Comparison of ENCODE assay signal across 18 mouse cellular contexts in genomic region chr5:88835053-88835452, GRCm38 (mm10). TPM values are rescaled to one million over a fixed set of nuclear protein-coding genes. Genes with fewer than 3 reads are reported as not detected.
DNase-seq lines count a peak whose midpoint lies in the region; ATAC-seq and TF ChIP-seq lines count a peak whose summit lies in the region.
"Had no signal": no experiment of that assay in that cellular context is flagged by ENCODE, and none has a peak within 500 bp of the region (broad histone marks: within the 10 kb centered on the region; RNA-seq: fewer than 3 reads in every experiment).

No protein-coding gene starts in this region.

- H3K27ac ChIP-seq in kidney, embryonic 14.5 days (ENCODE audit: low read depth, low read length): no peak overlapping the region
- H3K27ac ChIP-seq in intestine, embryonic 15.5 days: no peak overlapping the region
- no peak overlapping the region for H3K27ac ChIP-seq in intestine, embryonic 16.5 days (ENCODE audit: low read length)
- no peak overlapping the region for H3K27ac ChIP-seq in stomach, postnatal 0 days (replicated peaks)
- H3K27ac ChIP-seq: embryonic facial prominence, embryonic 13.5 days; forebrain, embryonic 13.5 days; heart, adult 2 months; hindbrain, embryonic 10.5 days had no signal

- 78% methylated on average over 7 of the region's 7 CpGs for WGBS in kidney, embryonic 14.5 days
- 73% methylated on average over 7 of the region's 7 CpGs for WGBS in intestine, embryonic 15.5 days
- WGBS in intestine, embryonic 16.5 days: 72% methylated on average over 7 of the region's 7 CpGs
- WGBS in stomach, postnatal 0 days: 65% methylated on average over 7 of the region's 7 CpGs

- H3K4me2 ChIP-seq in kidney, embryonic 14.5 days (replicated peaks; ENCODE audit: low read depth, low read length): no peak overlapping the region
- H3K4me2 ChIP-seq in intestine, embryonic 15.5 days (replicated peaks): no peak overlapping the region
- H3K4me2 ChIP-seq in intestine, embryonic 16.5 days (ENCODE audit: low read depth, low read length): no peak overlapping the region
- no peak overlapping the region for H3K4me2 ChIP-seq in stomach, postnatal 0 days (replicated peaks; ENCODE audit: low read depth)
- H3K4me2 ChIP-seq: embryonic facial prominence, embryonic 13.5 days; forebrain, embryonic 13.5 days; heart, embryonic 12.5 days had no signal

- H3K27me3 ChIP-seq in kidney, embryonic 14.5 days (ENCODE audit: control insufficient read depth, insufficient read depth, low read length): no peaks in the 10 kb centered on the region
- H3K27me3 ChIP-seq in intestine, embryonic 15.5 days (replicated peaks): no peaks in the 10 kb centered on the region
- no peaks in the 10 kb centered on the region for H3K27me3 ChIP-seq in intestine, embryonic 16.5 days (replicated peaks; ENCODE audit: control insufficient read depth, insufficient read depth, low read length)
- H3K27me3 ChIP-seq in stomach, postnatal 0 days (ENCODE audit: control insufficient read depth, insufficient read depth, low read length): no peaks in the 10 kb centered on the region
- H3K27me3 ChIP-seq: embryonic facial prominence, embryonic 13.5 days; forebrain, embryonic 13.5 days; heart, embryonic 12.5 days had no signal

- H3K36me3 ChIP-seq in kidney, embryonic 14.5 days (ENCODE audit: control insufficient read depth, insufficient read depth, low read length): no peaks in the 10 kb centered on the region
- no peaks in the 10 kb centered on the region for H3K36me3 ChIP-seq in intestine, embryonic 15.5 days
- no peaks in the 10 kb centered on the region for H3K36me3 ChIP-seq in intestine, embryonic 16.5 days (ENCODE audit: control insufficient read depth, insufficient read depth, low read length)
- H3K36me3 ChIP-seq in stomach, postnatal 0 days (ENCODE audit: control insufficient read depth, insufficient read depth, low read length): no peaks in the 10 kb centered on the region
- H3K36me3 ChIP-seq: embryonic facial prominence, embryonic 13.5 days; heart, embryonic 12.5 days; hindbrain, embryonic 10.5 days had no signal

- no peak for TF ChIP-seq CTCF in stomach, postnatal 0 days (IDR thresholded peaks at IDR 0.05; ENCODE audit: low read depth)

- no peaks in the 10 kb centered on the region for H3K4me1 ChIP-seq in kidney, embryonic 14.5 days (ENCODE audit: control insufficient read depth, insufficient read depth, low read length)
- H3K4me1 ChIP-seq in intestine, embryonic 15.5 days (replicated peaks): no peaks in the 10 kb centered on the region
- no peaks in the 10 kb centered on the region for H3K4me1 ChIP-seq in intestine, embryonic 16.5 days (ENCODE audit: control insufficient read depth, insufficient read depth, low read length)
- no peaks in the 10 kb centered on the region for H3K4me1 ChIP-seq in stomach, postnatal 0 days (replicated peaks; ENCODE audit: control insufficient read depth, insufficient read depth)
- H3K4me1 ChIP-seq: embryonic facial prominence, embryonic 13.5 days; hindbrain, embryonic 10.5 days had no signal

- no peaks in the 10 kb centered on the region for H3K9me3 ChIP-seq in kidney, embryonic 14.5 days (ENCODE audit: control insufficient read depth, low read length)
- no peaks in the 10 kb centered on the region for H3K9me3 ChIP-seq in intestine, embryonic 15.5 days
- H3K9me3 ChIP-seq in intestine, embryonic 16.5 days (ENCODE audit: control insufficient read depth, low read length): no peaks in the 10 kb centered on the region
- no peaks in the 10 kb centered on the region for H3K9me3 ChIP-seq in stomach, postnatal 0 days (ENCODE audit: control insufficient read depth, low read length)
- H3K9me3 ChIP-seq: embryonic facial prominence, embryonic 13.5 days; forebrain, embryonic 13.5 days; heart, embryonic 12.5 days; hindbrain, embryonic 10.5 days had no signal

- no peak for TF ChIP-seq EP300 in stomach, postnatal 0 days (optimal IDR thresholded peaks at IDR 0.05)

- peak; percentile 57 for DNase-seq in kidney, adult 9 months
- peak; percentile 37 for DNase-seq in stomach, postnatal 0 days (ENCODE audit: low spot score)
- no peak for DNase-seq in spleen, postnatal 36 days (ENCODE audit: low spot score in 2 of 2)
- DNase-seq: adrenal gland, adult 2 months; adrenal gland, postnatal 25 days; cerebellum, adult 18-20 months; cerebellum, adult 9-11 months; cerebellum, postnatal 36 days; forebrain, postnatal 0 days; gastrocnemius, postnatal 14 days; heart, adult 2 months had no signal

- no peak overlapping the region for H3K9ac ChIP-seq in kidney, embryonic 14.5 days (ENCODE audit: low read depth, low read length)
- H3K9ac ChIP-seq in intestine, embryonic 15.5 days: no peak overlapping the region
- no peak overlapping the region for H3K9ac ChIP-seq in intestine, embryonic 16.5 days (ENCODE audit: low read depth, low read length)
- no peak overlapping the region for H3K9ac ChIP-seq in stomach, postnatal 0 days (ENCODE audit: low read length)
- H3K9ac ChIP-seq: embryonic facial prominence, embryonic 13.5 days; forebrain, embryonic 13.5 days; forebrain, postnatal 0 days; heart, embryonic 12.5 days had no signal

- no peak for ATAC-seq in kidney, embryonic 14.5 days (ENCODE audit: low FRiP score, low TSS enrichment)
- ATAC-seq in intestine, embryonic 15.5 days: peak; percentile 55; the same call in 1 of the 2 replicates
- peak; percentile 78 for ATAC-seq in intestine, embryonic 16.5 days
- peak; percentile 84 for ATAC-seq in stomach, postnatal 0 days (ENCODE audit: low FRiP score, low TSS enrichment)
- ATAC-seq: forebrain, embryonic 13.5 days; forebrain, postnatal 0 days had no signal

- H3K4me3 ChIP-seq in kidney, embryonic 14.5 days (ENCODE audit: low read length): no peak overlapping the region
- no peak overlapping the region for H3K4me3 ChIP-seq in intestine, embryonic 15.5 days (replicated peaks)
- H3K4me3 ChIP-seq in intestine, embryonic 16.5 days (ENCODE audit: low read length): no peak overlapping the region
- no peak overlapping the region for H3K4me3 ChIP-seq in stomach, postnatal 0 days (ENCODE audit: low read depth, low read length)
- H3K4me3 ChIP-seq: embryonic facial prominence, embryonic 13.5 days; forebrain, embryonic 13.5 days; heart, adult 2 months; heart, embryonic 12.5 days; hindbrain, embryonic 10.5 days had no signal

RNA-seq across cellular contexts. Expression of gene Slc4a4, which starts 51.6 kb away (rescaled TPM):
- 4.0 and 4.7 TPM in 2 replicates for polyA plus RNA-seq in kidney, embryonic 14.5 days (2014; fragmentation: Nextera tagmentation; extraction: Ambion mirVana)
- polyA plus RNA-seq in intestine, embryonic 15.5 days (2015; fragmentation: Nextera tagmentation; extraction: Ambion mirVana): 4.6 and 4.7 TPM in 2 replicates
- 2.4 and 2.6 TPM in 2 replicates for polyA plus RNA-seq in intestine, embryonic 16.5 days (2015; fragmentation: Nextera tagmentation; extraction: Ambion mirVana)
- 6.2 and 6.3 TPM in 2 replicates for polyA plus RNA-seq in stomach, postnatal 0 days (2015; fragmentation: Nextera tagmentation; extraction: Ambion mirVana)

Comparison
In these comparisons a context has a peak if more than half of its experiments do, and no peak if none do; other contexts are left out.
1. DNase-seq: peak in kidney, adult 9 months (single experiment) and stomach, postnatal 0 days (single experiment); none in spleen, postnatal 36 days (0 of 2).